Mouse (Mus musculus) inflammation-experienced regulatory T-cells, adult 6 months (primary cell): ENCODE data around the gene Ptpn11. TPM values are rescaled to one million over a fixed set of nuclear protein-coding genes. Genes with fewer than 3 reads are reported as not detected.

Experiments used
- ATAC-seq: one replicate; pipeline ENCODE4 v1.8.0; 2017
- polyA plus RNA-seq, 3 experiments: library from polyadenylated mRNA; unstranded; fragments of 100-300 nt; shearing (Covaris generic); gene quantifications; one replicate each; pipeline ENCODE4 v1.2.1; 2017

The Ptpn11 gene
- polyA plus RNA-seq, 3 experiments from 2014 or later: 9.8 to 16.6 (median 13.3) TPM

DNA sequence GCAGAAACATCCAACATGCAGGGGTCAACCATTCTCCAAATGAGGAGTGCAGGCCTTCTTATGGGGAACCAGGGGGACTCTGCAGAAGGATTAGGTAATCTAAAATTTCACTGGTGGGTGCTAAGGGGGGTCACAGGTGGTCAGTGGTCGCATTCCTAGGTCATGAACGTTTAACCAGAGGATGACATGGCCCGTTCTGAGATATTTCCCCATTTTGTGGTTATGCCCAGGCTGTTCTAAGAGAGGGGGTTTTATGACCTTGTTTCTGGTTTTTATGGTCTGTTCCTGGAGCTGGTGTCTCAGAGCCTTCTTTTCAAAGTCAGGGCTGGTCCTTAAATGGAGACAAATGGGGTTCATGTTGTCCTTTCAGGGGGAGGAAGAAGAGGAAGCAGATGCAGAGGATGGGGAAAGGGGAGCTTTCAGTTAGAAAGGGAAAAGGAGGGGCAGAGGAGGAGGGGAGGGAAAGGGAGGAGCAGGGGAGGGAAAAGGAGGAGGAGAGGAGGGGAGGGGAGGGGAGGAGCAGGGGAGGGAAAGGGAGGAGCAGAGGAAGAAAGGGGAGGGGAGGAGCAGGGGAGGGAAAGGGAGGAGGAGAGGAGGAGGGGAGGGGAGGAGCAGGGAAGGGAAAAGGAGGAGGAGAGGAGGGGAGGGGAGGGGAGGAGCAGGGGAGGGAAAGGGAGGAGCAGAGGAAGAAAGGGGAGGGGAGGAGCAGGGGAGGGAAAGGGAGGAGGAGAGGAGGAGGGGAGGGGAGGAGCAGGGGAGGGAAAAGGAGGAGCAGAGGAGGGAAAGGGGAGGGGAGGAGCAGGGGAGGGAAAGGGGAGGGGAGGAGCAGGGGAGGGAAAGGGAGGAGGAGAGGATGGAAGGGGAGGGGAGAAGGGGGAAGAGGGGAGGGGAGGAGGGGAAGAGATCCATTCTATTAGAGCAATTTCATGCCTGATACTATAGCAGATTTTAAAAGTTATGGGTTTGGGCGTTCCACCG is 66.7 kb downstream of the Ptpn11 start:
- ATAC-seq: no peak

DNA sequence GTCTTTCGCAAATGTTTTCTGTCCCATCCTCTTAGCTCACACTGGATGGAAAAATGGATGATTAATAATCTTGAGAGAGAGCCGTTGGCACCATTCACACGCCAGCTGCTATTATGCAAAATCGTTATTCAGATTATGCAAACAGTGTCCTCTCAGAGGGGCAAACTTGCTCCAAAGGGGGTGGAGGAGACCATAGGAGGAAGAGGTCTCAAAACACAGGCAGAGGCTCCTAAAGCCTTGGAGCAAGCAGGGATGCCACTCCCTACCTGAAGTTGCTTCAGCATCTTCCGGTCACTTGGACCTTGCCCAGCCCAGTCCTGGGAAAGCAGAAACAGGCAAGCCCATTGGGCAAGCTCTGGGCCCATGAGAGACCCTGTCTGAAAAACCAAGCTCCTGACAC is 67.8 kb downstream of the Ptpn11 start:
- no peak for ATAC-seq

DNA sequence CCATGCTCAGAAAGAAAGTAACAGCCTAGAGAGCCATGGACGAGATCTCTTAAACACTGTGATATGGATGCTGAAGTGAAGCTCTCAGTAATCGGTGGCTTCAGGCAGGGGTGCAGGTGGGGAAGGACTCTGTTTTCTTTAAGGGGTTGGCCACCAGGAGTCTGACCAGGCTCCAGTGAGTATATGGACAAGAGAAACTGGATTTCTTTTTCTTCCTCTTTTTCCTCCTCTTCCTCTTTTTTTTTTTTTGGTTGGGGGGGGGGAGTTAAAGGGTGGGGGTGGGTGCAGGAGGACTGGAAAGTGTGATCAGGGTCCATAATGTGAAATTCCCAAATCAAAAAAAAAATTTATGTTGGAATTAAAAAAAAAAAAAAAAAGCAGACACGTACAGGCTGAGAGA is 68.6 kb downstream of the Ptpn11 start:
- no peak for ATAC-seq

DNA sequence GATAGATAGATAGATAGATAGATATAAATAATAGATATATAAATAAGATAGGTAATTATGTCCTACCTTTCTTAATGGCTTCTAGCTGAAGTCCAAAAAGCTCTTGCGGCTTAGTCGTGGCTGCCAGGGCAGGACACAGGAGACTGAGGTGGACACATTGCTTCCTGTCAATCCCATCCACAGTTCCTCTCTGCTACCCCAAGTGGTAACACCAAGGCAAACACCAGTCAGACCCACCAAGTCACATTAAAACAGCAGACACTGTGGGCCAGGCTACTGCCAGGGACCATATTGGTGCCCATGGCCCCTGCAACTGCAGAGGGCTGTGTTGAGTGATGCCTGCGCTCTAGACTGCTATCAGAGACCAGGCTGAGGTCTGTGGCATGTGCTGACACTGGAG is 69.2 kb downstream of the Ptpn11 start:
- no peak for ATAC-seq

DNA sequence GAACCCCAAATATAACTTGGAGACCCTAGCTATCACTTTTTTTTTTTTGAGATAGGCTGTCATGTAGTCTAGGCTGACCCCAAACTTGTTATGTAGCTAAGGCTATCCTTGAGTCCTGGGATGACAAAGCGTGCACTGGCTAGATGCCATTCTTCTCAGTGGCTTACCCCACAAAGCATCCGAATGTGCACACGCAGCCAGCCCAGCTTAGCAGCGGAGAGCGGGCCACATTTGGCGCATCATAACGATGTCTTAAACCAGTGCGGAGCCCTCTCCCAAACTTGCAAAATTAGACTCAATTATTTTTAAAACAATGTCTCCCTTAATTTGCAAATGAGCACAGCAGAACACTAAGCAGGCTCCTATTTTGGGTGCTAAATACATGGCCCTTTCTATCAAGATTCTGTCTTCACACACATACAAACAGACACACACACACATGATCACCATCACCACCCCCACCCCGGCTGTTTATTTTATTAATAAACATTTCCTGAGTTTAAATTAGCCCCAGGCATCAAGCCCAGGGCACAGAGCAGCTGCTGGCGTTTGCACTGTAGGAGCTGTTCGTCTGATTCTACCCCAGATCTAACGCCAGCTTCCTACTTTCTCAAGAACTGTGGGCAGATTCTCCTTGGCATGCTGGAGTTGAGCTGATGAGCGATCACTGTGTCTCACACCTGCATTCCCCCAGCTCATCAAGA is 71.7 kb downstream of the Ptpn11 start:
- no peak for ATAC-seq

DNA sequence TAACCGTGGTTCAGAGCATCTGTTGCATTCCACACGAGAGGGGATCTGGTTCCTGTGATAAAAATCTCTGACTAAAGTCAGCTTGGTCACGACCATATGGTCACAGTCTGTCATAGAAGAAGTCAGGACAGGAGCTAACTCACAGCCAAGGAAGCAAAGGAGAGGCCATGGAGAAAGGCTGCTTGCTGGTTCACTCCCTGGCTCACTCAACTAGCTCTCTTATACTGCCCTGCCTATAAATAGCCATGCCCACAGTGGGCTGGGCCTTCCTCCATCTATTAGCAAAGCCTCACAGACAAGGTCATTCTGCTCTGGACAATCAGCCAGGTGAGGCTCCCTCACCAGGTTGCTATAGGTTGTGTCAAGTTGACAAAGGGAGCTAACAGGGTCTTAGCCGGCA is 72.9 kb downstream of the Ptpn11 start:
- ATAC-seq: no peak

DNA sequence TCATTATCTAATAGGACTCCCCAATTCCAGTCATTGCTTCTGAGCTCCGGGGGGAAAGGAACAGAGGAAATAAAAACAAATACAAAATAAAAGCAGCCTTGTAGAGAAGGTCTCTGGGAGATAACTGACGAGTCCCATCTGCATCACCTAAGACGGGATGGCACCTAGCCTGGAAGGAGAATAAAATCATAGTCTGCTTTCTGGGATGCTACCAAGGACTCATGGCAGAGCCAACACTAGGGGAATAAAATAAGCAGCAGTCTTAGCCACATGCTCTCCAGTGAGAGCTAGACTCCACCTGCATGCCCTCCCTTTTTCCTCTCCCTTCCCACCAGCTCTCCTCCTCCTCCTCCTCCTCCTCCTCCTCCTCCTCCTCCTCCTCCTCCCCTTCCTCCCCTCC is 74.3 kb downstream of the Ptpn11 start:
- no peak for ATAC-seq

DNA sequence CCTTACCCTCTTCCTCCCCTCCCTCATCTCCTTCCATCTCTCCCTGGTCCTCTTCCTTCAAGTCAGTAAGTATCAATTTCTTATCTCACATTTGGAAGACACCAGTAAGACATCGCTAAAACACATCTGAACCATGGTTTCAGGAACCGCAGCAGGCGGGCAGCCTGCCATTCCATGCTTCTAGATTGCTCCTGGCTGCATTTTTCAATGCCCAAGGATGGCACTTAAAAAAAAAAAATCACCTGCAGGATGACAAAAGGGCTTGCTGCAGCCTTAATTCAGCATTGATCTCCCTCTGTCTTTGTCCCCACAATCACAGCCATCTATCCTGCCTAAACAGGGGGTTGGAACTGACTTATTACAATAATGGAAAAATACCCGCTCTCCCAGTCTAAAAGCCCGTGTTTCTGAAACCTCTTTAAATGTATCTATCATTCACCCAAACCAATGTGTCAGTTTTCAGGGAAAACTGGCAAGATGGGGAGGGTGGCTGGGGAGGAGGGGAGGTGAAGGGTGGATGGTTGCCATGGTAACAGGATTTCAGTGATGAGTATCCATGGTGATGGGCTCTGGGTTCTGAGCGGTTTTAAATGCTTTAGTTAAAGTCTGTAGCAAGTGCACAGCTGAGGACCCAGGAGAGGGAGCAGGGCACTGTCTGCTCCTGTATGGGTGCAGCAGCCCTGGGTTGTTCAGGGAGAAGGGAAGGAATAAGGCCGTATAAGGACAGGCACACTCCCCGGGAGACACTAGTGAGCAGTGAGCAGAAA is 75.6 kb downstream of the Ptpn11 start:
- no peak for ATAC-seq

DNA sequence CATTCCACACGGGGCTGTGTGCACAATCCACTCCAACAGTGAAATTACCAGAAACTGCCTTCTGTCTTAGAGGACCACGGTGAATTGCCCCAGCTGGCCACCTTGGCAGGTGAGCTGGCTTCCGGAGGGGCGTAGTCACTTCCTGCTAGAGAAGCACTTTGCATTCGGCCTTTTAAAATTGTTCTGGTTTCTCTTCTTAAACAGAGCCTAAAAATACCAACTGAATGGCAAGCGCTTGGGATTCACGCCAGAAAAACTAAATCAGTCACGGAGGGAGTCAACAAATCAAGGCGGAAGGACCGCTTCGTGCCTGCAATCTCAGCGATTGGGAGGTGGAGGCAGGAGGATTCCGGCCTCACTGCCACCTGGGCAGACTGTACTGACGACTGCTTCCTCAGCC is 77.0 kb downstream of the Ptpn11 start:
- peak; percentile 30 for ATAC-seq

DNA sequence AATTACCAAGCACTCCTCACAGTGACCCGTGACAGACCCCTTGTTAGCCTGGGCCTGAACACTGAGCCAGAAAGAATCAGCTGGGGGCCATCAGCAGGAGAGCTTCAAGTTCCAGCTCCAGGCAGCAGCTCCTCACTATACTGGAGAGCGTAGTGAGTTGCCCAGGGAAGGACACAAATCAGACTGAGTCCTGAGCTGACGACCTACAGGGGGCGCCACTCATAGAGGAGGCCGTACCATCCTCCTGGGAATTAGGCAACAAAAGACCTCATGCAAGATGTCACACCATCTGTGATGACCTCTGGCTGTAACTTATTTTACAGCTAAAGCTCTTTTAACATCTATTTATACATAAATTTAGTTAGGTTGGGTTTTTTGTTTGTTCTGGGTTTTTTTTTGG is 78.8 kb downstream of the Ptpn11 start:
- ATAC-seq: no peak

DNA sequence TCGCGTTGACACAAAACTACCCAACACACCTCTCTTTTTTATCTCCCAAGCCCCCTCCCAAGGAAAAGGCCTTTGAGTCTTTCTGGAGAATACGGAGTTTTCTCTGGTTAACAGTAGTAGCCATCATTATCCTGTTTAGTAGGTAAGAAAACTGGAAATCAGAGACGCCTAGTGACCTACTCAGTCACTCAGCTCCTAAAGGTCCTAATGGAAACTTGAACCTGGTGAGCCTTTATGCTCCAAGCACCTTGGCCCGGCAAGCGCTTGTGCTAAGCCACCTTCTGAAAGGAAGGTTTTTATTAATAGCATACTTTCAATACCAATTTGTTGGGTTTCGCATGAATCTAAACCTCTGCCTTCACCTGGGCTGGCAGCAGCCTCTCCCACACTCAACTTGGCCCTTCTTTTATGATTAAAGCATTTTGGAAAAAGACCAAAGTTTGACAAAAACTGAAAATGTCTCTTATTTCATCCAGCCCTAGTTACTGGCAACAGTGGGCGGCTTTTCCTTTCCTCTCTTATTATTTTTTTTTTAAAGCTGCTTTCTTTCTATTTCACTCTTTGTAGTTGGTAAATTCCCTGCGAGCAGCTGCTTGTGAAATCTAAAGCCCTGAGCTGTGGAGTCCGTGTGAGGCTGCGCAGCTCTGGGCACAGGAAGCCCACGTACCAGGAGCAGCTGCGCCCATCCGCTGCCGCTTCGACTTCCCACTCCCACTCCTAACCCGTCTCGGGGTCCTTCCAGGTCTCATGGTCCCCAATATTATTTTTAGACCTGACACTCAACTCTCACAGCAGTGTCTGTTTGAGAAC is 79.9 kb downstream of the Ptpn11 start:
- ATAC-seq: peak; percentile 35

DNA sequence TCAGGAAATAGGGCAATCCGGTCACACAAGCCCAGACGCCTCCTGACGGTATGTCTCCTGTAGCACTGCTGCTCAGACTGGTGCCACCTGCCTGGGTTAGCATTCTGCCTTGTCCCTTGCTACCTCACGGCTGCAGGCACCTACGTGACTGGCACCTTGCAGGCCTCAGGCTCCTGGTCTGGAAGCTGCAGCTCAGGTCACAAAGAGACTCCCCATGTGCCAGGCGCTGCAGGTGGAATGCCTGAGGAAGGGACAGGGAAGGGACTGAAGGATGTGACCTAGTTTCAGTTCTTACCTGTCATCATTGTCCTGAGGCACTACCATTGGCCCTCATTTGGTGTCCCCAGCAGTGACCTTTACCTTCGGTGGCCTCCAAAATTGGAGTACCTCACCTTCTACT is 82.0 kb downstream of the Ptpn11 start:
- ATAC-seq: no peak

DNA sequence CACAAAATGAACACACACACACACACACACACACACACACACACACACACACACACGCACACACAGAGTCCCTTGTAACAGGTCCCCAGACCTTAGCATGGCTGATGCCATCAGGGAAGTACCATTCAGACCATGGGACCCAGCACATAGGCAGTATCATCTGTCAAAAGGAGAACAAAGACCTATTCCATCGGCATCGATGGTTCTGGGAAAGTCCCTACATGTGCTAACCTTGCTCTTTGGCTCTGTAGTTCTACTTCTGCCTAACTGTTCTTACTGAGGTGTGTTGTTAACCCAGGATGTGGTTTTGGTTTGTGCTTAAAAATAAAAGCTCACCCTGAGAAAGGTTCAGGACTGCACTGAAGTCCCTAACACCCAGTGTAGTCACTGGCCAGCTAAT is 84.3 kb downstream of the Ptpn11 start:
- peak; percentile 97 for ATAC-seq

DNA sequence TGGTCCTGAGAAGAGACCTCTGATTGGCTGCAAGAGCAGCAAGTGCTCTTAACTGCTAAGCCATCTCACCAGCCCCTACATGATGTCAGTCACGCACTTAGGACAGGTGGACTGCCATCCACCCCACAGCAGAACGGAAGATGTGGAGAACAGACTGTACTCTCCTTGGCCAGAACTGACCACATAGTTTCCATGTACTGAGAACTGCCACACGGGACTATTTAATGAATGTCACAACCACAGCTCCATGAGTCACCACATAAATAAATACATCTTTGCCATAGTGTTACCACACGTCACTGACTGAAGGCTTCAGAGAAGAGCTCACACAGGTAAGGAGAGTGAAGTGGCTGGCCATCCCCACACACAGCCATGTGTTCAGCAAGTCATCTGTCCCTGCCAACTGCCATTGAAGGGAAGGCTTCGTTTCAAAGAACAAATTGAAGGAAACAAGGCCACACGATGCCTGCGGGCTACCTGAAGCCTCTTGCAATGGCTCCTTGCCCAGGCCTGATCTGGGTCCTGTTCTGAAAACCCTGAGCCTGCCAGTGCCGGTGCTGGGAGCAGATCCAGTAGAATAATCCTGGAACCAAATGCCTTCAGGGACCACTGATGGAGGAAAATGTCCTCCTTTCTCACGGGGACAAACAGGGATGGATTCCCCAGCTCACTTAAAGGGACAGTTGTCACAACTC is 90.2 kb downstream of the Ptpn11 start:
- ATAC-seq: no peak

DNA sequence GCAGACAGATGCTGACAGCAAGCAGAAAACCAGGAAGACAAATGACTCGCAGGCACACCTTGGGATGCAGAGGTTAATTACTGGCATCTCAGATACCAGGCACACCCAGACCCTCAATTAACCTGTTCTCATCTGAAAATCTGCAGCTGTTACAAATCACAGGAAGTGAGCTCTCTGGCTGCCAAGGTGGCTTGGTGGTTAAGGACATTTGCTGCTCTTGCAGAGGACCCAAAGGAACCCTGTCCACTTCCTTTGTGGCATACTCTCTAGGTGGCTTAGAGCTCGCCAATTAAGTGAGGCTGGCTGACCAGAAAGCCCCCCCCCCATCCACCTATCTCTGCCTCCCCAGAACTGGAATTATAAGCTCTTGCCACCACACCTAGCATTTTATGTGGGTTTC is 91.1 kb downstream of the Ptpn11 start:
- ATAC-seq: no peak

DNA sequence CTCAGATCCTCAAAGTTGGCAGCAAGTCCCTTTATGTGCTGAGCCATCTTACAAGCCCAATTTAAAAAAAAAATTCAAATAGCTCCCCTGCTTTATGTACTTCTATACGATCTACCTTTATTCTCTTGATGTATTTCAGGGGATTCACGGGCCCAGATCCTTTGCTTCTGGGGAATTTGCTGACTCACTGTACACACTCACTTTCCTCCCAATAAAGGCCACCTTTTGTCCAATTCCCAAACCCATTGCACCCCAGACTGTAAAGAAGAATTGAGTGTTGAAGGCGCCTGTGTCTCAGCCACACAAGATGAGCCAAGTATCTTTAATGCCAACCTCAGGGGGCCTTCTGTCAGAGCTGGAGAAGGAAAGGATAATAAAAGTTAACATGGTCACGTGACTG is 93.2 kb downstream of the Ptpn11 start:
- ATAC-seq: no peak

DNA sequence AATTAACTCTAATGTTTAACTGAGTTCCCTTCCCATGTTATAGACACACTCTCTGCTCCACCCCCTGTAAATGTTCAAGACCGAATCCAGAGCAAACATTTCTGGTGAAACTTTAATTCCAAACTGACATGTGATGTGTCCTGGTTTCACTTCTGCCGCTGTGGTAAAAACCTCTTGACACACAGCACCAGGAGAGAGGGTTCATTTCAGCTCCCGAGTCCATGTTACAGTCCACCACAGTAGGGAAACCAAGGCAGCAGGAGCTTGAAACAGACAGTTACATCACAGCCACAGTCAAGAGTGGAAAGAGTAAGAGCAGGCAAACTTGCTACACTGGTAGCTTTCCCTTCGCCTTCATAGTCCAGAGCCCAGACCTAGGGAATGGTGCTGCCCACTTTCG is 94.5 kb downstream of the Ptpn11 start:
- ATAC-seq: no peak

DNA sequence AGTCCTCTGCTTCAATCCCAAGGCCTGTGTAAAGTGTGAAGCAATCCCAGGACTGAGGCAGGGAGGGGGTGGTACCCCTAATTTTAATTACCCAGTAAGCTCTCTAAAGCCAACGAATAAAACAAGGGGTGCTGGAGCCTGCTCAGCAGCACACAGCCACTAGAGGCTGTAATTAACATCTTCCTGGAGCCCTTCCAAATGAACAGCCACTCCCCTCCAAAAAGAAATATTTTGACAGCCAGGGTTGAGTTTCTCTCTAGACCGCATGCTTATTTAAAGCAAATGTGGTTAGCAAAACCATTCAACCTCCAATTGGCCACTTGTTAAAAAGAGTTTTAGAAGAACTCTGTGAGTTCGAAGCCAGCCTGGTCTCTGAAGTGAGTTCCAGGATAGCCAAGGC is 97.9 kb downstream of the Ptpn11 start:
- ATAC-seq: no peak

DNA sequence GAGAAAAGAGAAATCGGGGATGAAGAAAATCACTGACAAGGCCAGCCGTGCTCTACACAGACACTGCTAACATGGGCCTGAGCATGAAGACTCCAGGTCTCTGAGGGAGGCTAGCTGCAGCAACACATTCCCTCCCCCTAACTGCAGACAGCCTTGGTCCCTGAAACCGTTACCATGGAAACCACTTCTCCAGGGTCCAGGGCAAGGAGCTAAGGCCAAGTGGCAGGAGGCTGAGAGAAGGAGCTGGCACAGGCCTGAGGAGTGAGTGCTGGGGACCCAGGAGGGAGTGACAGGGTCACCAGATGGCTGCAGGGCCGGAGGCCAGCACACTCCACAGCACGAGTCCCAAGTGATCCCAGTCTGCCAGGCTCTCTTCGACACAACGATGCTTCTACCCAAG is 101.5 kb downstream of the Ptpn11 start:
- no peak for ATAC-seq

DNA sequence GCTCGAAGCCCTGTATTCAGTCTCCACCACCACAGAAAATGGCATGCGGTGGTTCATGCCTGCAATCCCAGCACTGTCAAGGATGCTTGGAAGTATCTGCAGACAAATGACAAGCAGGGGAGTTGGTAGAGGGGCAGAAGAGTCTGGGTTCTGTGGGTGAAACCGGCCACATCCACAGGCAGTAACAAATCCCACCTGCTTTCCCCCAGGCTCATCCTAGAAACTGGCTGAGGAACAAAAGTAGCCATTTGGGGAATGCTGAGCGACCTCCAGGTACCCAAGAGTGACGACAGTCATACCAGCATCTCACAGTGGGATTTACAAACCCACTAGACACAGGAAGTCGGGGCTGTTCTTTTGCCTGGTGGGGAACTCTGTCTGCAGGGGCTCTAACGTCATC is 103.5 kb downstream of the Ptpn11 start:
- no peak for ATAC-seq

DNA sequence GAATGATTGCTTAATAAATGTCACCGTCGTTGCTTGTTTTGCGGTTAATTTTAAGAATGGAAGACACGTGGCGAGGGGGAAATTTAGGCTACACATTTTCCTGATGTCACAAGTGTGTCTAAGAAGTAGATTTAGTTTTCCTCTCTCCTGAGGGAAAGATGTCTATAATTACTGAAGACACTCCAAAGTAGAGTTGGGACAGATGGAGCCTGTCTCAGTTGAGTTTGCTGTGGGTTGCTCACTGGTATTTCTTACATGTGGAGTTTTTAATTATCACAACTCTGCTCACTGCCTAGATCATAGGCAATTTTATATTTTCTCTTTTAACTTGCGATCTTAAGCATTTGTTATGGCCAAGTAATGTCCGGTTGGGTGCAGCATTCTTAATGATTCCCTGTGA is 108.6 kb downstream of the Ptpn11 start:
- ATAC-seq: no peak

DNA sequence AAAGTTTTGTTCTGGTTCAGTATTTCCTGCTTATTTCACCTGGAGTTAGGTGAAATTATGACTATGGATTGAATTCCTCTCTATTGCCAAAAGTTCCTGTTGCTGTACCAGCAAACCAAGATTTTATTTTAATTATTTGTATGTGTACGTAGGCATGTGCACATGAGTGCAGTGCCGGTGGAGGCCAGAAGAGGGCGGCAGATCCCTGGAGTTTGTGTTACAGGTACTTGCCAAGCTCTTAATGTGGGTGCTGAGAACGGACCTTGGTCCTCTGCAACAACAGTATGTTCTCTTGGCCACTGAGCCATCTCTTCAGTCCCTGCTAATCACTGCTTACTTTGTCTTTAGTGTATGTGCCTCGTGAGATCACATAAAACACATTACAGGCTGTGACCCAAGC is 109.4 kb downstream of the Ptpn11 start:
- ATAC-seq: no peak
